ENCODE assay signal across 9 mouse cellular contexts in the genomic region with DNA sequence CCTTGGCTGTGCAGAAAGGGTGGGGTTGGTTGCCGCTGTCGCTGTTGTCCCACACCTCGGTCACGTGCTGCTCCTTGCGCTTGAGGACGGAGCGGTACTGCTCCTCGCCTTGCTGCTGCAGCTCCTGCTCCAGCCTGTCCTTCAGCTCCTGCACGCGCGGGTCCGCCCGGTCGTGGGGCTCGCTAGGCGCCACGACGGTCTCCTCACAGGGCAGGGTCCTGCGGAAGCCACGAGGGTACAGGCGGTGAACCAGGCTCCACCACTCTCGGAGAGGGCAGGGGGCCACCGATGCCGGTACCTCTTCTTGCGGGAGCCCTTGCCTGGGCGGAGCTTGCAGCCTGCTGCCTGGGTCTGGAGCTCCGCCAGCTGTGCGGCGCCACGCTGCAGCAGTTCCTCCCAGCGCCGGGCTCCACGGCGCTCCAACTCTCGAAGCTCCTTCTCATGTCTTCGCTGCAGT. TPM values are rescaled to one million over a fixed set of nuclear protein-coding genes. Genes with fewer than 3 reads are reported as not detected.
A peak's percentile ranks its signal among the peaks of the same experiment; 100 is the strongest.
DNase-seq lines count a peak whose midpoint lies in the region; ATAC-seq and TF ChIP-seq lines count a peak whose summit lies in the region.
"Had no signal": no experiment of that assay in that cellular context is flagged by ENCODE, and none has a peak within 500 bp of the region (broad histone marks: within the 10 kb centered on the region; RNA-seq: fewer than 3 reads in every experiment).

No protein-coding gene starts in this region.

- peak; percentile 62 for ATAC-seq in forebrain, embryonic 16.5 days
- peak; percentile 67 for ATAC-seq in stomach, embryonic 14.5 days (ENCODE audit: insufficient number of reproducible peaks, insufficient read depth, low FRiP score, low read depth)

- no peak for TF ChIP-seq POLR2A in bone marrow macrophage, adult 2 months (IDR thresholded peaks at IDR 0.05; ENCODE audit: borderline replicate concordance, low read depth, low read length)

- DNase-seq in kidney, adult 18-20 months, result peak; percentile 46
- DNase-seq in kidney, adult 8-10 months, result no peak
- peak; percentile 78 for DNase-seq in kidney, postnatal 10 days
- DNase-seq in spleen, adult 18-20 months, result no peak

- TF ChIP-seq CTCF in bone marrow macrophage, adult 2 months (IDR thresholded peaks at IDR 0.05; ENCODE audit: low read depth, low read length), result no peak

- peaks cover 32% of the 10 kb centered on the region for H3K27me3 ChIP-seq in forebrain, embryonic 16.5 days (replicated peaks; ENCODE audit: control insufficient read depth, insufficient read depth, low read length)
- H3K27me3 ChIP-seq in megakaryocyte, embryonic 14.5 days (replicated peaks), result no peaks in the 10 kb centered on the region
- H3K27me3 ChIP-seq in stomach, embryonic 14.5 days (ENCODE audit: control insufficient read depth, insufficient read depth, low read length), result peaks cover 42% of the 10 kb centered on the region

- 1% methylated on average over 36 of the region's 36 CpGs for WGBS in forebrain, embryonic 16.5 days
- 2% methylated on average over 36 of the region's 36 CpGs for WGBS in stomach, embryonic 14.5 days

- peak overlapping the region; percentile 7; the same call in 1 of the 2 replicates for H3K4me3 ChIP-seq in bone marrow macrophage, adult 2 months (ENCODE audit: insufficient read depth, low read length)
- peak overlapping the region; percentile 49 for H3K4me3 ChIP-seq in forebrain, embryonic 16.5 days (replicated peaks; ENCODE audit: low read length)
- H3K4me3 ChIP-seq in megakaryocyte, embryonic 14.5 days (replicated peaks), result peak overlapping the region; percentile 33
- H3K4me3 ChIP-seq in stomach, embryonic 14.5 days (ENCODE audit: low read depth, low read length), result peak overlapping the region; percentile 26

- H3K9me3 ChIP-seq in forebrain, embryonic 16.5 days (ENCODE audit: control insufficient read depth, low read length), result no peaks in the 10 kb centered on the region
- no peaks in the 10 kb centered on the region for H3K9me3 ChIP-seq in megakaryocyte, embryonic 14.5 days
- H3K9me3 ChIP-seq in stomach, embryonic 14.5 days (ENCODE audit: control insufficient read depth, low read depth, low read length), result no peaks in the 10 kb centered on the region

- H3K27ac ChIP-seq in bone marrow macrophage, adult 2 months (ENCODE audit: insufficient read depth, low read depth, low read length), result no peak overlapping the region
- H3K27ac ChIP-seq in forebrain, embryonic 16.5 days (ENCODE audit: low read length), result no peak overlapping the region
- H3K27ac ChIP-seq in stomach, embryonic 14.5 days (ENCODE audit: low read length), result no peak overlapping the region
- H3K27ac ChIP-seq: macrophage had no signal

- peak overlapping the region; percentile 90 for H3K4me2 ChIP-seq in forebrain, embryonic 16.5 days (ENCODE audit: low read length)
- H3K4me2 ChIP-seq in stomach, embryonic 14.5 days (replicated peaks; ENCODE audit: low read depth, low read length), result peak overlapping the region; percentile 67

- H3K4me1 ChIP-seq in bone marrow macrophage, adult 2 months (ENCODE audit: control insufficient read depth, insufficient read depth, low read length), result peaks cover 11% of the 10 kb centered on the region
- H3K4me1 ChIP-seq in forebrain, embryonic 16.5 days (replicated peaks; ENCODE audit: control insufficient read depth, insufficient read depth, low read length), result peaks cover 31% of the 10 kb centered on the region
- H3K4me1 ChIP-seq in megakaryocyte, embryonic 14.5 days, result peaks cover 79% of the 10 kb centered on the region
- peaks cover 3% of the 10 kb centered on the region; the same call in 1 of the 2 replicates for H3K4me1 ChIP-seq in stomach, embryonic 14.5 days (ENCODE audit: control insufficient read depth, insufficient read depth, low read length)

- peak overlapping the region; percentile 67 for H3K9ac ChIP-seq in forebrain, embryonic 16.5 days (replicated peaks; ENCODE audit: low read depth, low read length)
- no peak overlapping the region for H3K9ac ChIP-seq in stomach, embryonic 14.5 days (replicated peaks; ENCODE audit: low read depth, low read length)

- no peaks in the 10 kb centered on the region for H3K36me3 ChIP-seq in forebrain, embryonic 16.5 days (ENCODE audit: control insufficient read depth, insufficient read depth)
- peaks cover 94% of the 10 kb centered on the region for H3K36me3 ChIP-seq in megakaryocyte, embryonic 14.5 days (replicated peaks; ENCODE audit: low read length)
- no peaks in the 10 kb centered on the region for H3K36me3 ChIP-seq in stomach, embryonic 14.5 days (ENCODE audit: control insufficient read depth, insufficient read depth, low read length)

RNA-seq across cellular contexts. Expression of a gene that starts 7.3 kb away (rescaled TPM):
- not detected in 2 replicates for polyA plus RNA-seq in bone marrow macrophage, adult 2 months (2012; ENCODE audit: insufficient read depth, insufficient read length, missing spikeins)
- 0.43 and 0.46 TPM in 2 replicates for polyA plus RNA-seq in forebrain, embryonic 16.5 days (2015; fragmentation: Nextera tagmentation; extraction: Ambion mirVana)
- 0.30 and 0.55 TPM in 2 replicates for polyA plus RNA-seq in megakaryocyte, embryonic 14.5 days (2012; ENCODE audit: insufficient read depth, low replicate concordance)
- 0.07 TPM in 1 of 2 replicates, not detected in the other for polyA plus RNA-seq in stomach, embryonic 14.5 days (2014; fragmentation: Nextera tagmentation; extraction: Ambion mirVana)
- polyA plus RNA-seq: macrophage had no signal

RNA-seq across cellular contexts. Expression of a gene that starts 17.2 kb away (rescaled TPM):
- polyA plus RNA-seq in bone marrow macrophage, adult 2 months (2012; ENCODE audit: insufficient read depth, insufficient read length, missing spikeins), result 41.1 and 53.8 TPM in 2 replicates
- 0.63 and 1.2 TPM in 2 replicates for polyA plus RNA-seq in forebrain, embryonic 16.5 days (2015; fragmentation: Nextera tagmentation; extraction: Ambion mirVana)
- 14.4 and 25.8 TPM in 2 replicates for polyA plus RNA-seq in megakaryocyte, embryonic 14.5 days (2012; ENCODE audit: insufficient read depth, low replicate concordance)
- polyA plus RNA-seq in stomach, embryonic 14.5 days (2014; fragmentation: Nextera tagmentation; extraction: Ambion mirVana), result 1.3 and 2.0 TPM in 2 replicates

RNA-seq across cellular contexts. Expression of a gene that starts 34.5 kb away (rescaled TPM):
- polyA plus RNA-seq in bone marrow macrophage, adult 2 months (2012; ENCODE audit: insufficient read depth, insufficient read length, missing spikeins), result 11.3 and 11.6 TPM in 2 replicates
- polyA plus RNA-seq in forebrain, embryonic 16.5 days (2015; fragmentation: Nextera tagmentation; extraction: Ambion mirVana), result 24.4 and 27.0 TPM in 2 replicates
- 374 and 820 TPM in 2 replicates for polyA plus RNA-seq in megakaryocyte, embryonic 14.5 days (2012; ENCODE audit: insufficient read depth, low replicate concordance)
- 33.0 and 33.5 TPM in 2 replicates for polyA plus RNA-seq in stomach, embryonic 14.5 days (2014; fragmentation: Nextera tagmentation; extraction: Ambion mirVana)

RNA-seq across cellular contexts. Expression of a gene that starts 48.0 kb away (rescaled TPM):
- not detected in 2 replicates for polyA plus RNA-seq in bone marrow macrophage, adult 2 months (2012; ENCODE audit: insufficient read depth, insufficient read length, missing spikeins)
- polyA plus RNA-seq in forebrain, embryonic 16.5 days (2015; fragmentation: Nextera tagmentation; extraction: Ambion mirVana), result 26.0 and 36.4 TPM in 2 replicates
- polyA plus RNA-seq in megakaryocyte, embryonic 14.5 days (2012; ENCODE audit: insufficient read depth, low replicate concordance), result 7.2 and 8.5 TPM in 2 replicates
- 3.0 and 3.3 TPM in 2 replicates for polyA plus RNA-seq in stomach, embryonic 14.5 days (2014; fragmentation: Nextera tagmentation; extraction: Ambion mirVana)
- polyA plus RNA-seq: macrophage had no signal

RNA-seq across cellular contexts. Expression of a gene that starts 51.4 kb away (rescaled TPM):
- 0.23 TPM in 1 of 2 replicates, not detected in the other for polyA plus RNA-seq in bone marrow macrophage, adult 2 months (2012; ENCODE audit: insufficient read depth, insufficient read length, missing spikeins)
- 1.3 and 1.6 TPM in 2 replicates for polyA plus RNA-seq in forebrain, embryonic 16.5 days (2015; fragmentation: Nextera tagmentation; extraction: Ambion mirVana)
- polyA plus RNA-seq in megakaryocyte, embryonic 14.5 days (2012; ENCODE audit: insufficient read depth, low replicate concordance), result 0.57 TPM in 1 of 2 replicates, not detected in the other
- polyA plus RNA-seq in stomach, embryonic 14.5 days (2014; fragmentation: Nextera tagmentation; extraction: Ambion mirVana), result 0.75 and 1.4 TPM in 2 replicates

Comparison
In these comparisons a context has a peak if more than half of its experiments do, and no peak if none do; other contexts are left out.
1. DNase-seq: peak in kidney, adult 18-20 months (single experiment) and kidney, postnatal 10 days (single experiment); none in kidney, adult 8-10 months (0 of 2) and spleen, adult 18-20 months (0 of 2).
2. RNA of a gene that starts 34.5 kb away (polyA plus RNA-seq): 374 to 820 TPM in megakaryocyte, embryonic 14.5 days; 33.0 to 33.5 TPM in stomach, embryonic 14.5 days, 24.4 to 27.0 TPM in forebrain, embryonic 16.5 days and 11.3 to 11.6 TPM in bone marrow macrophage, adult 2 months; every median in the first group is over 10 times any median in the second.
3. Peak in every context shown above with its lines, with median percentiles within 50 percentile points of each other: H3K4me3 ChIP-seq.